Mouse (Mus musculus) megakaryocyte, embryonic 14.5 days (primary cell): ENCODE data around the gene Dennd5b. TPM values are rescaled to one million over a fixed set of nuclear protein-coding genes. Genes with fewer than 3 reads are reported as not detected.
A peak's percentile ranks its signal among the peaks of the same experiment; 100 is the strongest.

Source experiments
- H3K27me3 ChIP-seq: replicated peaks from 2 replicates; pipeline ENCODE3; 2012; ENCODE audit warnings: inconsistent platforms
- H3K36me3 ChIP-seq: replicated peaks from 2 replicates; pipeline ENCODE3; 2012; ENCODE audit warnings: low read length, inconsistent platforms, mixed read lengths
- H3K4me1 ChIP-seq: 2 replicates; pipeline ENCODE4 v1.6.1; 2012; ENCODE audit warnings: inconsistent platforms
- H3K4me3 ChIP-seq: replicated peaks from 2 replicates; pipeline ENCODE3; 2012; ENCODE audit warnings: moderate library complexity, mild to moderate bottlenecking, inconsistent platforms
- H3K9me3 ChIP-seq: 2 replicates; pipeline ENCODE4 v1.6.1; 2012; ENCODE audit warnings: inconsistent platforms
- FLI1 ChIP-seq: IDR thresholded peaks from 2 replicates; pipeline ENCODE4 v1.6.1; 2012; ENCODE audit warnings: low read length, inconsistent platforms, mixed read lengths
- GATA1 ChIP-seq: IDR thresholded peaks from 3 replicates; pipeline ENCODE4 v1.6.1; 2012; ENCODE audit warnings: mixed read lengths, low read length, inconsistent platforms, borderline replicate concordance
- polyA plus RNA-seq: library from polyadenylated mRNA; stranded (reverse); fragments of >175 nt; gene quantifications from 2 replicates; pipeline ENCODE4 v1.2.3, GENCODE M21; 2012; ENCODE audit warnings: low replicate concordance; ENCODE audit not compliant: insufficient read depth

Gene Dennd5b
- polyA plus RNA-seq, 1 experiment, result 0.07 TPM

GRCm38 (mm10) chr6:149040099-149040498 lies 61.4 kb downstream of the Dennd5b start:
- H3K4me1 ChIP-seq, result no peaks in the 10 kb centered on the region
- no peaks in the 10 kb centered on the region for H3K27me3 ChIP-seq
- no peak overlapping the region for H3K4me3 ChIP-seq
- no peaks in the 10 kb centered on the region for H3K36me3 ChIP-seq
- TF ChIP-seq FLI1 (no peak), GATA1 (no peak)
- no peaks in the 10 kb centered on the region for H3K9me3 ChIP-seq

GRCm38 (mm10) chr6:149032198-149032597 lies 69.3 kb downstream of the Dennd5b start:
- TF ChIP-seq FLI1 (no peak), GATA1 (no peak)
- Histone ChIP-seq H3K4me3 (no peak overlapping the region), H3K4me1 (no peaks in the 10 kb centered on the region), H3K9me3 (no peaks in the 10 kb centered on the region), H3K36me3 (no peaks in the 10 kb centered on the region), H3K27me3 (no peaks in the 10 kb centered on the region)

- H3K27me3 ChIP-seq, result no peaks in the 10 kb centered on the region
- no peak overlapping the region for H3K4me3 ChIP-seq
- H3K9me3 ChIP-seq, result no peaks in the 10 kb centered on the region
- H3K4me1 ChIP-seq, result no peaks in the 10 kb centered on the region
- no peaks in the 10 kb centered on the region for H3K36me3 ChIP-seq
- TF ChIP-seq GATA1 (no peak), FLI1 (no peak)
These were observed 70.1 kb downstream of the Dennd5b start for GRCm38 (mm10) chr6:149031377-149031776.

GRCm38 (mm10) chr6:149018431-149018830 lies 83.0 kb downstream of the Dennd5b start:
- TF ChIP-seq GATA1, result no peak
- TF ChIP-seq FLI1, result no peak
- peaks cover 3% of the 10 kb centered on the region; the same call in 1 of the 2 replicates for H3K9me3 ChIP-seq
- H3K27me3 ChIP-seq, result no peaks in the 10 kb centered on the region
- H3K36me3 ChIP-seq, result no peaks in the 10 kb centered on the region
- H3K4me3 ChIP-seq, result no peak overlapping the region
- no peaks in the 10 kb centered on the region for H3K4me1 ChIP-seq

- H3K36me3 ChIP-seq, result no peaks in the 10 kb centered on the region
- TF ChIP-seq FLI1, result no peak
- H3K9me3 ChIP-seq, result no peaks in the 10 kb centered on the region
- no peaks in the 10 kb centered on the region for H3K27me3 ChIP-seq
- peaks cover 2% of the 10 kb centered on the region; the same call in 1 of the 2 replicates for H3K4me1 ChIP-seq
- H3K4me3 ChIP-seq, result peak overlapping the region; percentile 82
These were observed 90.6 kb downstream of the Dennd5b start for GRCm38 (mm10) chr6:149010766-149011301.

GRCm38 (mm10) chr6:149005009-149005408 lies 96.5 kb downstream of the Dennd5b start:
- no peaks in the 10 kb centered on the region for H3K4me1 ChIP-seq
- peaks cover 5% of the 10 kb centered on the region; the same call in 1 of the 2 replicates for H3K9me3 ChIP-seq
- H3K27me3 ChIP-seq, result no peaks in the 10 kb centered on the region
- TF ChIP-seq FLI1 (no peak), GATA1 (no peak)
- H3K4me3 ChIP-seq, result no peak overlapping the region
- no peaks in the 10 kb centered on the region for H3K36me3 ChIP-seq

- Histone ChIP-seq H3K9me3 (no peaks in the 10 kb centered on the region), H3K4me1 (peaks cover 6% of the 10 kb centered on the region; the same call in 1 of the 2 replicates), H3K36me3 (no peaks in the 10 kb centered on the region), H3K27me3 (no peaks in the 10 kb centered on the region), H3K4me3 (peak overlapping the region; percentile 79)
- TF ChIP-seq FLI1 (no peak), GATA1 (no peak)
These were observed 107.0 kb downstream of the Dennd5b start for GRCm38 (mm10) chr6:148994327-148994999.

GRCm38 (mm10) chr6:148993117-148994077 lies 108.1 kb downstream of the Dennd5b start:
- Histone ChIP-seq H3K27me3 (no peaks in the 10 kb centered on the region), H3K4me1 (peaks cover 6% of the 10 kb centered on the region; the same call in 1 of the 2 replicates), H3K36me3 (no peaks in the 10 kb centered on the region), H3K4me3 (no peak overlapping the region), H3K9me3 (no peaks in the 10 kb centered on the region)
- no peak for TF ChIP-seq GATA1
- TF ChIP-seq FLI1, result no peak

GRCm38 (mm10) chr6:148992373-148993116 lies 108.9 kb downstream of the Dennd5b start:
- Histone ChIP-seq H3K36me3 (no peaks in the 10 kb centered on the region), H3K4me3 (no peak overlapping the region), H3K27me3 (no peaks in the 10 kb centered on the region), H3K4me1 (peaks cover 6% of the 10 kb centered on the region; the same call in 1 of the 2 replicates), H3K9me3 (no peaks in the 10 kb centered on the region)
- TF ChIP-seq FLI1, result no peak
- no peak for TF ChIP-seq GATA1
